Mouse (Mus musculus): ENCODE data around the gene Samhd1. TPM values are rescaled to one million over a fixed set of nuclear protein-coding genes. Genes with fewer than 3 reads are reported as not detected.

Samhd1 gene
- polyA plus RNA-seq, 1 experiment from 2014 or later = 32.7 TPM

- H3K27ac ChIP-seq (ENCODE audit: low read depth, low read length) = peak overlapping the region; percentile 45; the same call in 1 of the 2 replicates
- H3K27me3 ChIP-seq (ENCODE audit: control insufficient read depth, insufficient read depth, low read length) = no peaks in the 10 kb centered on the region
- peaks cover 13% of the 10 kb centered on the region; the same call in 1 of the 2 replicates for H3K36me3 ChIP-seq (ENCODE audit: control insufficient read depth, insufficient read depth, low read length)
- H3K9ac ChIP-seq (ENCODE audit: low read depth, low read length) = no peak overlapping the region
- H3K9me3 ChIP-seq (ENCODE audit: control insufficient read depth, low read length) = no peaks in the 10 kb centered on the region
- peaks cover 64% of the 10 kb centered on the region for H3K4me1 ChIP-seq (ENCODE audit: control insufficient read depth, insufficient read depth, low read length)
- no peak for ATAC-seq (ENCODE audit: low FRiP score, low TSS enrichment)
- H3K4me3 ChIP-seq (ENCODE audit: low read length) = no peak overlapping the region
- no peak overlapping the region for H3K4me2 ChIP-seq (replicated peaks; ENCODE audit: low read depth, low read length)
- WGBS = 68% methylated on average over 14 of the region's 14 CpGs
Observed at GRCm38 (mm10) chr2:157068701-157069354, 66.2 kb downstream of the Samhd1 start.

GRCm38 (mm10) chr2:157066731-157067430 is 68.2 kb downstream of the Samhd1 start:
- WGBS = 84% methylated on average over 7 of the region's 7 CpGs
- no peaks in the 10 kb centered on the region for H3K27me3 ChIP-seq (ENCODE audit: control insufficient read depth, insufficient read depth, low read length)
- H3K4me2 ChIP-seq (replicated peaks; ENCODE audit: low read depth, low read length) = no peak overlapping the region
- H3K9me3 ChIP-seq (ENCODE audit: control insufficient read depth, low read length) = no peaks in the 10 kb centered on the region
- ATAC-seq (ENCODE audit: low FRiP score, low TSS enrichment) = no peak
- H3K4me3 ChIP-seq (ENCODE audit: low read length) = no peak overlapping the region
- H3K36me3 ChIP-seq (ENCODE audit: control insufficient read depth, insufficient read depth, low read length) = no peaks in the 10 kb centered on the region; the same call in 1 of the 2 replicates
- no peak overlapping the region for H3K27ac ChIP-seq (ENCODE audit: low read depth, low read length)
- no peak overlapping the region for H3K9ac ChIP-seq (ENCODE audit: low read depth, low read length)
- H3K4me1 ChIP-seq (ENCODE audit: control insufficient read depth, insufficient read depth, low read length) = peaks cover 55% of the 10 kb centered on the region

- Histone ChIP-seq H3K27me3 (ENCODE audit: control insufficient read depth, insufficient read depth, low read length) (no peaks in the 10 kb centered on the region), H3K4me1 (ENCODE audit: control insufficient read depth, insufficient read depth, low read length) (peaks cover 47% of the 10 kb centered on the region), H3K4me3 (ENCODE audit: low read length) (no peak overlapping the region), H3K4me2 (replicated peaks; ENCODE audit: low read depth, low read length) (no peak overlapping the region), H3K9ac (ENCODE audit: low read depth, low read length) (0 out of 2 replicates have a peak overlapping the region, but pooled peaks have one; percentile 7), H3K27ac (ENCODE audit: low read depth, low read length) (0 out of 2 replicates have a peak overlapping the region, but pooled peaks have one; percentile 11), H3K36me3 (ENCODE audit: control insufficient read depth, insufficient read depth, low read length) (peaks cover 3% of the 10 kb centered on the region; the same call in 1 of the 2 replicates), H3K9me3 (ENCODE audit: control insufficient read depth, low read length) (no peaks in the 10 kb centered on the region)
- ATAC-seq (ENCODE audit: low FRiP score, low TSS enrichment) = no peak
- WGBS = 75% methylated on average over 7 of the region's 7 CpGs
Observed at GRCm38 (mm10) chr2:157065879-157066226, 69.2 kb downstream of the Samhd1 start.

GRCm38 (mm10) chr2:157064978-157065878 is 69.8 kb downstream of the Samhd1 start:
- H3K27ac ChIP-seq (ENCODE audit: low read depth, low read length) = no peak overlapping the region
- no peaks in the 10 kb centered on the region for H3K27me3 ChIP-seq (ENCODE audit: control insufficient read depth, insufficient read depth, low read length)
- WGBS = 71% methylated on average over 14 of the region's 14 CpGs
- no peak overlapping the region for H3K4me3 ChIP-seq (ENCODE audit: low read length)
- peaks cover 4% of the 10 kb centered on the region for H3K36me3 ChIP-seq (ENCODE audit: control insufficient read depth, insufficient read depth, low read length)
- ATAC-seq (ENCODE audit: low FRiP score, low TSS enrichment) = no peak
- H3K9me3 ChIP-seq (ENCODE audit: control insufficient read depth, low read length) = no peaks in the 10 kb centered on the region
- H3K9ac ChIP-seq (ENCODE audit: low read depth, low read length) = no peak overlapping the region
- H3K4me1 ChIP-seq (ENCODE audit: control insufficient read depth, insufficient read depth, low read length) = peaks cover 40% of the 10 kb centered on the region
- H3K4me2 ChIP-seq (replicated peaks; ENCODE audit: low read depth, low read length) = no peak overlapping the region

- Histone ChIP-seq H3K4me1 (ENCODE audit: control insufficient read depth, insufficient read depth, low read length) (peaks cover 37% of the 10 kb centered on the region), H3K27ac (ENCODE audit: low read depth, low read length) (no peak overlapping the region), H3K9me3 (ENCODE audit: control insufficient read depth, low read length) (no peaks in the 10 kb centered on the region), H3K36me3 (ENCODE audit: control insufficient read depth, insufficient read depth, low read length) (peaks cover 15% of the 10 kb centered on the region), H3K27me3 (ENCODE audit: control insufficient read depth, insufficient read depth, low read length) (no peaks in the 10 kb centered on the region), H3K4me2 (replicated peaks; ENCODE audit: low read depth, low read length) (no peak overlapping the region), H3K4me3 (ENCODE audit: low read length) (no peak overlapping the region), H3K9ac (ENCODE audit: low read depth, low read length) (peak overlapping the region; percentile 34; the same call in 1 of the 2 replicates)
- ATAC-seq (ENCODE audit: low FRiP score, low TSS enrichment) = no peak
- WGBS = 80% methylated on average over 7 of the region's 7 CpGs
Observed at GRCm38 (mm10) chr2:157064136-157064535, 70.9 kb downstream of the Samhd1 start.

- Histone ChIP-seq H3K27ac (ENCODE audit: low read depth, low read length) (no peak overlapping the region), H3K4me1 (ENCODE audit: control insufficient read depth, insufficient read depth, low read length) (peaks cover 39% of the 10 kb centered on the region), H3K9ac (ENCODE audit: low read depth, low read length) (no peak overlapping the region), H3K9me3 (ENCODE audit: control insufficient read depth, low read length) (no peaks in the 10 kb centered on the region), H3K36me3 (ENCODE audit: control insufficient read depth, insufficient read depth, low read length) (peaks cover 16% of the 10 kb centered on the region), H3K4me2 (replicated peaks; ENCODE audit: low read depth, low read length) (no peak overlapping the region), H3K27me3 (ENCODE audit: control insufficient read depth, insufficient read depth, low read length) (no peaks in the 10 kb centered on the region), H3K4me3 (ENCODE audit: low read length) (no peak overlapping the region)
- no peak for ATAC-seq (ENCODE audit: low FRiP score, low TSS enrichment)
- WGBS = 65% methylated on average over 4 of the region's 4 CpGs
Observed at GRCm38 (mm10) chr2:157063241-157063700, 71.8 kb downstream of the Samhd1 start.

GRCm38 (mm10) chr2:157060557-157061305 is 74.3 kb downstream of the Samhd1 start:
- Histone ChIP-seq H3K4me1 (ENCODE audit: control insufficient read depth, insufficient read depth, low read length) (peaks cover 32% of the 10 kb centered on the region), H3K9me3 (ENCODE audit: control insufficient read depth, low read length) (no peaks in the 10 kb centered on the region), H3K27me3 (ENCODE audit: control insufficient read depth, insufficient read depth, low read length) (no peaks in the 10 kb centered on the region), H3K36me3 (ENCODE audit: control insufficient read depth, insufficient read depth, low read length) (peaks cover 31% of the 10 kb centered on the region), H3K4me2 (replicated peaks; ENCODE audit: low read depth, low read length) (no peak overlapping the region), H3K4me3 (ENCODE audit: low read length) (no peak overlapping the region), H3K27ac (ENCODE audit: low read depth, low read length) (no peak overlapping the region), H3K9ac (ENCODE audit: low read depth, low read length) (no peak overlapping the region)
- ATAC-seq (ENCODE audit: low FRiP score, low TSS enrichment) = no peak
- whole genome bisulfite sequencing = 82% methylated on average over 11 of the region's 11 CpGs

GRCm38 (mm10) chr2:157060037-157060436 is 75.0 kb downstream of the Samhd1 start:
- peaks cover 32% of the 10 kb centered on the region for H3K36me3 ChIP-seq (ENCODE audit: control insufficient read depth, insufficient read depth, low read length)
- peaks cover 26% of the 10 kb centered on the region for H3K4me1 ChIP-seq (ENCODE audit: control insufficient read depth, insufficient read depth, low read length)
- H3K9ac ChIP-seq (ENCODE audit: low read depth, low read length) = no peak overlapping the region
- no peak overlapping the region for H3K27ac ChIP-seq (ENCODE audit: low read depth, low read length)
- WGBS = 87% methylated on average over 14 of the region's 14 CpGs
- H3K27me3 ChIP-seq (ENCODE audit: control insufficient read depth, insufficient read depth, low read length) = no peaks in the 10 kb centered on the region
- H3K4me2 ChIP-seq (replicated peaks; ENCODE audit: low read depth, low read length) = no peak overlapping the region
- H3K4me3 ChIP-seq (ENCODE audit: low read length) = no peak overlapping the region
- H3K9me3 ChIP-seq (ENCODE audit: control insufficient read depth, low read length) = no peaks in the 10 kb centered on the region
- no peak for ATAC-seq (ENCODE audit: low FRiP score, low TSS enrichment)

Data from kidney, embryonic 14.5 days (tissue).